Mouse (Mus musculus) neural tube, embryonic 14.5 days (tissue): ENCODE data around the gene Ly6g6c. TPM values are rescaled to one million over a fixed set of nuclear protein-coding genes. Genes with fewer than 3 reads are reported as not detected.
A peak's percentile ranks its signal among the peaks of the same experiment; 100 is the strongest.

Source experiments
- ATAC-seq: fragments of 200-750 bp; cut with Nextera tagmentation; 2 replicates; pipeline ENCODE4 v1.8.0; 2017; ENCODE audit warnings: low read depth, mild to moderate bottlenecking, moderate TSS enrichment, moderate library complexity
- H3K27ac ChIP-seq: fragments of 300-500 bp; sonication (generic); 2 replicates; pipeline ENCODE4 v1.5.1; 2014; ENCODE audit warnings: low read depth, mild to moderate bottlenecking, control low read depth, low read length, moderate library complexity, mixed read lengths
- H3K27me3 ChIP-seq: fragments of 300-500 bp; sonication (generic); 2 replicates; pipeline ENCODE4 v1.6.1; 2014; ENCODE audit warnings: low read length; ENCODE audit not compliant: control insufficient read depth, insufficient read depth
- H3K36me3 ChIP-seq: fragments of 300-500 bp; sonication (generic); 2 replicates; pipeline ENCODE4 v1.6.1; 2014; ENCODE audit warnings: low read length, mixed read lengths; ENCODE audit not compliant: control insufficient read depth, insufficient read depth
- H3K4me1 ChIP-seq: fragments of 300-500 bp; sonication (generic); 2 replicates; pipeline ENCODE4 v1.6.1; 2014; ENCODE audit warnings: low read length; ENCODE audit not compliant: control insufficient read depth, insufficient read depth
- H3K4me2 ChIP-seq: fragments of 300-500 bp; sonication (generic); 2 replicates; pipeline ENCODE4 v1.6.1; 2014; ENCODE audit warnings: mild to moderate bottlenecking, low read depth, low read length, control low read depth
- H3K4me3 ChIP-seq: fragments of 300-500 bp; sonication (generic); 2 replicates; pipeline ENCODE4 v1.5.1; 2014; ENCODE audit warnings: low read depth, low read length, control low read depth, mixed read lengths
- H3K9ac ChIP-seq: fragments of 300-500 bp; sonication (generic); replicated peaks from 2 replicates; pipeline ENCODE4 v1.6.1; 2014; ENCODE audit warnings: low read depth, mild to moderate bottlenecking, control low read depth, low read length, mixed read lengths
- H3K9me3 ChIP-seq: fragments of 300-500 bp; sonication (generic); 2 replicates; pipeline ENCODE4 v1.6.1; 2016; ENCODE audit warnings: low read length; ENCODE audit not compliant: control insufficient read depth
- WGBS: fragments of 180-500 bp; shearing (Covaris S2); extraction: QIAGEN DNeasy Blood & Tissue Kit; methylation state at CpG from one replicate; pipeline ENCODE4 v1.1.7; 2014; 5-methylcytosine and 5-hydroxymethylcytosine counted together
- polyA plus RNA-seq: library from polyadenylated mRNA; unstranded; fragments of >200 nt; fragmentation: Nextera tagmentation; extraction: Ambion mirVana; gene quantifications from 2 replicates; pipeline ENCODE4 v1.2.1, GENCODE M21; 2014

Gene Ly6g6c
- not detected in 2 replicates for polyA plus RNA-seq

DNA sequence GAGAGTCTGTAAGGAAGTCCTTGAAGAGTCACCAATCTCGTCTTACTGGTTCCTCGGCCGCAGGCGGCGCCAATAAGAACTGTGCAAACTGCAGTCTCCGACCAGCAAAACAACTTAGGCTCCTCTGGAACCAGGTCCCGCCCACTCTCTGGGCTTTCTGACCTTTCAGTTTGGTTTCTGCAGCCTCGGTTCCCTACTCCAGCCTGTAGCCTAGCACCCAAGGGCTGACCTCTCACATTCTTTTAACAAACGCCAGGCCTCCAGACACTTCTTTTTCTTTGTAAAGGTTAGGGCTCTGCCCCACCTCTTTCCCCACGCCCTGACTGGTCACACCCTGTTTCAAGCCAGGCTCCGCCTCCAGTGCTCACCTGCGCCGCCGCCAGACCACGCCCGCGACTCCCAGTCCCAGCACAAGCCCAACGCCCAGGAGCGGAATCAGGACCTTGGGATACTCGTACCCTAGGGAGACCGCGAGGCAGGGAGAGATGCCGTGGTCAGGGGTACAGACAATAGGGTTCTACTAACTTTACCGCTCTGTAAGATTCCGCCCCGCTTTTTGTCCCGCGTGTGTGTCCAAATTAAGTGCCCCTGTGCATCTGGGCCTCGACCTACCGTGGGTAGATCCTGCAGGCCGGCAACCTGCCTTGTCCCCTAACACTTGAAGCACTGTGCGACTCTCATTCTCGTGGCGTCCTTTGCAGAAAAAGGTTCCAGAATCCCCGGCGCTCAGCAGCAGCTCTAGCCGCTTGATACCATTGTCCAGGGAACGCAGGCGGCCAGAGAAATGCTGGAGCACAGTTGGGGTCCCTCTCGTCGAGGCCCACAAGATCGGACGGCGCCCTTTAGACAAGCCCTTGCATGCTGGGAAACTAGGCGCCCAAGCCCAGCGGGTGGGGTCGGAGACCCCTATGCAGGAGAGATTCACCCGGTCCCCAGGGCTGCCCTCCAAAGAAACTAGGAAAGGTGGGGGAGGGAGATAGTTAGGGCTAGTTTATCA, at the start of gene Ly6g6c:
TSS of gene Ly6g6c (plus strand) at position 438 of the 997 bp plus-strand sequence.
- Histone ChIP-seq H3K4me1 (peaks cover 16% of the 10 kb centered on the region), H3K27me3 (0 out of 2 replicates have a peak, but pooled peaks cover 6% of the 10 kb centered on the region)

DNA sequence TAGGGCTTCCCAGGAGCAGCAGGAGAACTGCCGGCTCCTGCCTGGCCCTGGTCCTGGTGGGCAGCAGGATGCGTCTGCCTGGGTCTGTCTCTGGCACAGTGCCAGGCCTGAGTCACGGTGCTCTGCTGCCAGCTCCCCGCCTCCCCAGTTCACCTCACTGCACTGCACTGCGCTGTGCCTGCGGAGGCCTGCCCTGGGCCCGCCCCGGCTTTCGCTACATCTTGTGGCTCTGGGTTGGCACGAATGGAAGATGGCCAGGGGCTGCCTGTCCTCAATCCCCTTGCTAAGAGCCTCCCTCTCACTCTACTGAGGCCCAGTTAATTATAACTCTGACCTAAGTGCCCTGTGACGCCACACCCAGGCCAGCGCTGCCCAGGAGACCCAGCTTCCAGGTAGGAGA, 48.8 kb upstream of the Ly6g6c start, which contains the start of gene Vwa7:
TSS of gene Vwa7 (plus strand) at position 204 of the 400 bp plus-strand sequence.
- 59% methylated on average over 12 of the region's 12 CpGs for WGBS
- ATAC-seq: peak; percentile 73; the same call in 1 of the 2 replicates
- Histone ChIP-seq H3K4me1 (no peaks in the 10 kb centered on the region), H3K9me3 (no peaks in the 10 kb centered on the region), H3K27ac (no peak within 1 kb of the TSS), H3K4me2 (no peak within 1 kb of the TSS), H3K4me3 (no peak within 1 kb of the TSS), H3K36me3 (peaks cover 49% of the 10 kb centered on the region), H3K27me3 (no peaks in the 10 kb centered on the region), H3K9ac (no peak within 1 kb of the TSS)

More for the DNA sequence above, at the start of gene Ly6g6c:
- no peak within 1 kb of the TSS for H3K27ac ChIP-seq
- no peak within 1 kb of the TSS for H3K9ac ChIP-seq
- H3K4me3 ChIP-seq: 0 out of 2 replicates have a peak within 1 kb of the TSS, but pooled peaks have one; percentile 1
- peak within 1 kb of the TSS; percentile 40 for H3K4me2 ChIP-seq
- H3K9me3 ChIP-seq: no peaks in the 10 kb centered on the region
- peaks cover 9% of the 10 kb centered on the region for H3K36me3 ChIP-seq
- 2% methylated on average over 48 of the region's 48 CpGs for WGBS
- ATAC-seq: peak; percentile 30; the same call in 1 of the 2 replicates

DNA sequence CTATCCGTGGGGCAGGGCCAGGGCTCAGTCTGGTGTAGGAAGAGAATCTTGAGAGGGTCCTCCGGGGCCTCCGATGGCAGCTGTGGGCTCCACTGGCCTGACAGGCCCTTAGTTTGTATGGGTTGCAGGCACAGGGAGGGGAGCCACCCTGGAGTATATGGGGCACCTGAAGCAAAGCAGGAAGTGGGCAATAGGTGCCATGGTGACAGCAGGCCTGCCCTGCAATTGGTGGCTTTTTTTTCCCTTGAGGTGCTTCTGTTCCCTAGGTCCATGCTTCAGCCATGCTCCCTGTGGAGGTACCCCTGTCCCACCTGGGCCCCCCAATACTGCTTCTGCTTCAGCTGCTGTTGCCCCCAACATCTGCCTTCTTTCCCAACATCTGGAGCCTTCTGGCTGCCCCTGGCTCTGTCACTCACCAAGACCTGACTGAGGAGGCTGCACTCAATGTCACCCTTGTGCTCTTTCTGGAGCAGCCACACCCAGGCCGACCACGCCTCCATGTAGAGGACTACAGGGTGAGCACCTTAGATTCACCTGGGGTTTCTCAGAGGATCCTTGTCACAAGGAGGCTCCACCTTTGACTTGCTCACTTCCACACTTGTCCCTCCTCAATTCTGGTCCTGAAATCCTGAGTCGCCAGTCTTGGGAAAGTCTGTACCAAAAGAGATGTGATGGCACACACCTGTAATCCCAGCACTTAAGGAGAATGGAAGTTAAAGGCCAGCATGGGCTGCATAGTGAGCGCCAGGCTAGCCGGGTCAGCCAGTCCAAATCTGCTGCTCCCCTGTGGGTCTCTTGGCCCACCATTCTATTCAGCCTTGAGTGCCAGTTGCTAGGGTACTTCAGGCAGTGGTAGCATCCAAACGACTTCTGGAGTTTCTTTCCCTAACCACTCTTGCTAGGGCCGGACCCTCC, 48.1 kb upstream of the Ly6g6c start:
- Histone ChIP-seq H3K9ac (no peak overlapping the region), H3K4me2 (no peak overlapping the region), H3K9me3 (no peaks in the 10 kb centered on the region), H3K4me3 (no peak overlapping the region), H3K36me3 (peaks cover 43% of the 10 kb centered on the region), H3K27me3 (no peaks in the 10 kb centered on the region), H3K27ac (no peak overlapping the region), H3K4me1 (no peaks in the 10 kb centered on the region)
- WGBS: 83% methylated on average over 10 of the region's 10 CpGs
- ATAC-seq: no peak

DNA sequence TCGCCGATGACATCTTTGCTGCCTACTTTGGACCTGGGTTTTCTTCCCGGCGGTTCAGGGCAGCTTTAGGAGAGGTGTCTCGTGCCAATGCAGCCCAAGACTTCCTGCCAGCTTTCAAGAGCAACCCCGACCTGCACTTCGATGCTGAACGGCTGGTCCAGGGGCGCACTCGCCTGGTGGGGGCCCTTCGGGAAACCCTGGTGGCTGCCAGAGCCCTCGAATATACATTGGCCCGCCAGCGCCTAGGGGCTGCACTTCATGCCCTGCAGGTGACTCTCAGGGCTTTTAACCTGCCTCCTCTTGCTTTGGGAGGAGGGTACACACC, 47.5 kb upstream of the Ly6g6c start:
- Histone ChIP-seq H3K36me3 (peaks cover 37% of the 10 kb centered on the region), H3K4me3 (no peak overlapping the region), H3K4me2 (no peak overlapping the region), H3K27me3 (no peaks in the 10 kb centered on the region), H3K4me1 (no peaks in the 10 kb centered on the region), H3K9me3 (no peaks in the 10 kb centered on the region), H3K27ac (no peak overlapping the region), H3K9ac (no peak overlapping the region)
- WGBS: 78% methylated on average over 14 of the region's 14 CpGs
- no peak for ATAC-seq

DNA sequence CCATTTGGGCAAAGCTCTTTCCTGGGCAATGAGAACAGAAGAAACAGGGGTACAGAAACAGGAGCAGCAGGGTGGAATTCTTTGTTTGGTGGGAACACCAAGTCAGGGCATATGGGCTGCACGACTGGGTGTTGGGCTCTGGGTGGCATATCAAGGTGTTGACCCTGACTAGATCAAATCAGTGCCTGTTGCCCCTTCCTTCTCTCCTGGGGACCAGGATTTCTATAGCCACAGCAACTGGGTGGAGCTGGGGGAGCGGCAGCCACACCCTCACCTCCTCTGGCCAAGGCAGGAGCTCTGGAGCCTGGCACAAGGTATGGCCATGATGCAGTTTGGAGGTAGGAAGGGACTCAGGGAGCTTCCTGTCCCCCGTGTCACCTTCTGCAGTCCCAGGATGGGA, 47.0 kb upstream of the Ly6g6c start:
- no peak for ATAC-seq
- Histone ChIP-seq H3K4me1 (no peaks in the 10 kb centered on the region), H3K4me2 (no peak overlapping the region), H3K27me3 (no peaks in the 10 kb centered on the region), H3K4me3 (no peak overlapping the region), H3K9me3 (no peaks in the 10 kb centered on the region), H3K27ac (no peak overlapping the region), H3K9ac (no peak overlapping the region), H3K36me3 (peaks cover 32% of the 10 kb centered on the region)
- 73% methylated on average over 3 of the region's 3 CpGs for WGBS

DNA sequence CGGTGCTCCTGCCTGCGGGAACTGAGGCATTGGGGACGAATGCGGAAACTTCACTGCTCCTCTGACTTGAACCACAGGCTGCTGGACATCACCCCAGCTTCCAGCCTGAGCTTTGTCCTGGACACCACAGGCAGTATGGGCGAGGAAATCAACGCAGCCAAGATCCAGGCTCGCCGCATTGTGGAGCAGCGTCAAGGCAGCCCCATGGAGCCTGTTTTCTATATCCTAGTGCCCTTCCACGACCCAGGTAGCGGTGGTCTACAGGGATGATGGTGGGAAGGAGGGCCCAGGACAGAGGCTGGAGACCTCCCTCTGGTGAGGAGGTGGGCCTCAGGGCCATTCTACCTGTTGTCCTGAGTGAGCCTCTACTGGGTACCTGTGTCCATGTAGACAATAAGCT, 45.3 kb upstream of the Ly6g6c start:
- Histone ChIP-seq H3K27me3 (no peaks in the 10 kb centered on the region), H3K9me3 (no peaks in the 10 kb centered on the region), H3K9ac (no peak overlapping the region), H3K4me1 (no peaks in the 10 kb centered on the region), H3K4me3 (no peak overlapping the region), H3K4me2 (no peak overlapping the region), H3K36me3 (peaks cover 15% of the 10 kb centered on the region), H3K27ac (no peak overlapping the region)
- ATAC-seq: no peak
- WGBS: 74% methylated on average over 11 of the region's 11 CpGs

DNA sequence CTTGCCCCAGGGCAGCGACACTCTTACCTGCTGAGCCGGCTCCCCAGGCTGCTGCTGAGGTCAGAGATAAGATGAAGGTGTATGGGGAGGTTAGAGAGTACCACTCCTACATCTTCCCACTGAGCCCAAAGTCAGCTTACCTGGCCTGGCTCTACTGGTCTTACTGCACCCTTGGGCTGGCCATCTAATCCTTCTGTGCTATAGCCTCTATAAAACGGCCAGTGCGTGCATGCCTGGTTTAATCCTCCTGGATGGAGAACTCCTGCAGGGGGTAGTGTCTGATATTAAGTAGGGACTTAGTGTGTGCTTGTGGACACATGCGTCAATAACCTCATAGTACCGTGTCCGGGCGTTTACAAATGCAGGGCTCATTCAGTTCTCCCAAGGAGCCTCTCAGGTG, 44.6 kb upstream of the Ly6g6c start:
- ATAC-seq: no peak
- 86% methylated on average over 8 of the region's 8 CpGs for WGBS
- H3K27ac ChIP-seq: no peak overlapping the region

DNA sequence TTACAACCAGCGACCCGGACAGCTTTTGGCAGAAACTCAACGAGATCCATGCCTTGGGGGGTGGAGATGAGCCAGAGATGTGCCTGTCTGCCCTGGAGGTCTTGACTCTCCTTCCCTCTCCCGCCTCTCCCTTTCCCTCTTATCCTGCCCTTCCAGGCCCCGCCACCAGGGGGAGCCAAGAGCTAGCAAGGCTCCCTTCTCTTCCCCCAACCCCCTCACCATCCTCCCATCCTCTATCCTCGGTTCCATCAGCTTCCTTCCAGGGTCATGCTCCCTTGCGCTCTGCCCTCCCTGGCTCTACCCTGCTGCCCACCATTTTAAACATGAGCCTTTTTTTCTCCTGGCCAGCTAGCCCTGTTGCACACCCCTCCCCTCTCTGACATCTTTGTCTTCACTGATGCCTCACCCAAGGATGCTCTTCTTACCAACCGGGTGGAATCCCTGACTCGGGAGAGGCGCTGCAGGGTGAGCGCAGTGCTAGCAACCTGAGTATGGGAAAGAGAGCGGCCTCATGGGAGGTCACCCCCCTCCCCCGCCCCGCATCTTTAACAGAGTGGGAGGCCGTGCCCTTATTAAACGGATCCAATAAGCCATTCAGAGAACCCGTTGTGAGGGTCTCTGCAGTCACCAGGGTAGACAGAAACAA, 43.9 kb upstream of the Ly6g6c start:
- Histone ChIP-seq H3K9me3 (no peaks in the 10 kb centered on the region), H3K36me3 (peaks cover 4% of the 10 kb centered on the region; the same call in 1 of the 2 replicates), H3K9ac (no peak overlapping the region), H3K27ac (no peak overlapping the region), H3K27me3 (no peaks in the 10 kb centered on the region), H3K4me1 (no peaks in the 10 kb centered on the region), H3K4me3 (no peak overlapping the region), H3K4me2 (no peak overlapping the region)
- 8% methylated on average over 17 of the region's 17 CpGs for WGBS
- peak; percentile 44; the same call in 1 of the 2 replicates for ATAC-seq

More for the DNA sequence above, 44.6 kb upstream of the Ly6g6c start:
- no peak overlapping the region for H3K4me2 ChIP-seq
- H3K9me3 ChIP-seq: no peaks in the 10 kb centered on the region
- no peak overlapping the region for H3K4me3 ChIP-seq
- H3K36me3 ChIP-seq: peaks cover 8% of the 10 kb centered on the region
- H3K27me3 ChIP-seq: no peaks in the 10 kb centered on the region
- no peaks in the 10 kb centered on the region for H3K4me1 ChIP-seq
- no peak overlapping the region for H3K9ac ChIP-seq
